Mouse (Mus musculus) stomach, postnatal 0 days (tissue): ENCODE data around the gene Olfr70.

Source experiments
- CTCF ChIP-seq: IDR thresholded peaks from 2 replicates; pipeline ENCODE4 v1.5.1; 2016; ENCODE audit warnings: antibody characterized with exemption, low read depth, mild to moderate bottlenecking, moderate library complexity
- EP300 ChIP-seq: optimal IDR thresholded peaks from 2 replicates; pipeline ENCODE3; 2016; ENCODE audit warnings: antibody characterized with exemption

GRCm38 (mm10) chr4:43742637-43743036 is 42.0 kb upstream of the Olfr70 start:
- TF ChIP-seq EP300 (no peak), CTCF (no peak)
